Mouse (Mus musculus) hindbrain, embryonic 12.5 days (tissue): ENCODE data around the gene Cdkal1. TPM values are rescaled to one million over a fixed set of nuclear protein-coding genes. Genes with fewer than 3 reads are reported as not detected.
A peak's percentile ranks its signal among the peaks of the same experiment; 100 is the strongest.

Experiments
- ATAC-seq: fragments of 200-750 bp; cut with Nextera tagmentation; 2 replicates; pipeline ENCODE4 v1.8.0; 2017; ENCODE audit warnings: moderate TSS enrichment; ENCODE audit not compliant: low FRiP score
- H3K27ac ChIP-seq: fragments of 300-500 bp; sonication (generic); 2 replicates; pipeline ENCODE4 v1.5.1; 2016; ENCODE audit warnings: mild to moderate bottlenecking
- H3K27me3 ChIP-seq: fragments of 300-500 bp; sonication (generic); 2 replicates; pipeline ENCODE4 v1.6.1; 2016; ENCODE audit warnings: mild to moderate bottlenecking
- H3K36me3 ChIP-seq: fragments of 300-500 bp; sonication (generic); 2 replicates; pipeline ENCODE4 v1.6.1; 2016; ENCODE audit warnings: mild to moderate bottlenecking
- H3K4me1 ChIP-seq: fragments of 300-500 bp; sonication (generic); 2 replicates; pipeline ENCODE4 v1.6.1; 2016
- H3K4me2 ChIP-seq: fragments of 300-500 bp; sonication (generic); replicated peaks from 2 replicates; pipeline ENCODE4 v1.6.1; 2016; ENCODE audit warnings: mild to moderate bottlenecking
- H3K4me3 ChIP-seq: fragments of 300-500 bp; sonication (generic); 2 replicates; pipeline ENCODE4 v1.5.1; 2016; ENCODE audit warnings: mild to moderate bottlenecking
- H3K9ac ChIP-seq: fragments of 300-500 bp; sonication (generic); 2 replicates; pipeline ENCODE4 v1.6.1; 2016; ENCODE audit warnings: mild to moderate bottlenecking, moderate library complexity
- H3K9me3 ChIP-seq: fragments of 300-500 bp; sonication (generic); replicated peaks from 2 replicates; pipeline ENCODE4 v1.6.1; 2016; ENCODE audit warnings: mild to moderate bottlenecking
- WGBS: fragments of 180-500 bp; shearing (Covaris S2); methylation state at CpG from one replicate; pipeline ENCODE4 v1.1.7; 2016; 5-methylcytosine and 5-hydroxymethylcytosine counted together
- polyA plus RNA-seq: library from polyadenylated mRNA; unstranded; fragments of >200 nt; fragmentation: Nextera tagmentation; extraction: Ambion mirVana; gene quantifications from 2 replicates; pipeline ENCODE4 v1.2.1, GENCODE M21; 2016

The Cdkal1 gene
- polyA plus RNA-seq, 1 experiment from 2014 or later = 31.4 TPM

- ATAC-seq = no peak
- H3K9me3 ChIP-seq = no peaks in the 10 kb centered on the region
- no peak overlapping the region for H3K27ac ChIP-seq
- H3K4me3 ChIP-seq = no peak overlapping the region
- WGBS = 79% methylated on average over 5 of the region's 5 CpGs
- H3K27me3 ChIP-seq = no peaks in the 10 kb centered on the region
- no peak overlapping the region for H3K4me2 ChIP-seq
- H3K4me1 ChIP-seq = 0 out of 2 replicates have a peak, but pooled peaks cover 3% of the 10 kb centered on the region
- no peak overlapping the region for H3K9ac ChIP-seq
- no peaks in the 10 kb centered on the region for H3K36me3 ChIP-seq
Observed at GRCm38 (mm10) chr13:29489476-29489875, 366.0 kb downstream of the Cdkal1 start.

GRCm38 (mm10) chr13:29486709-29487108 is 368.8 kb downstream of the Cdkal1 start:
- 46% methylated on average over 3 of the region's 3 CpGs for WGBS
- 0 out of 2 replicates have a peak, but pooled peaks have one; percentile 52 for ATAC-seq
- H3K4me1 ChIP-seq = 0 out of 2 replicates have a peak, but pooled peaks cover 3% of the 10 kb centered on the region
- no peak overlapping the region; the same call in 1 of the 2 replicates for H3K27ac ChIP-seq
- no peaks in the 10 kb centered on the region for H3K36me3 ChIP-seq
- H3K4me2 ChIP-seq = no peak overlapping the region
- H3K27me3 ChIP-seq = no peaks in the 10 kb centered on the region
- no peaks in the 10 kb centered on the region for H3K9me3 ChIP-seq
- H3K9ac ChIP-seq = no peak overlapping the region
- H3K4me3 ChIP-seq = no peak overlapping the region

- Histone ChIP-seq H3K4me1 (0 out of 2 replicates have a peak, but pooled peaks cover 3% of the 10 kb centered on the region), H3K36me3 (no peaks in the 10 kb centered on the region), H3K9ac (no peak overlapping the region), H3K27me3 (no peaks in the 10 kb centered on the region), H3K27ac (no peak overlapping the region), H3K4me3 (no peak overlapping the region), H3K4me2 (no peak overlapping the region), H3K9me3 (no peaks in the 10 kb centered on the region)
- WGBS = 84% methylated on average over 3 of the region's 3 CpGs
- no peak for ATAC-seq
Observed at GRCm38 (mm10) chr13:29483950-29484349, 371.5 kb downstream of the Cdkal1 start.

GRCm38 (mm10) chr13:29482147-29482863 is 373.2 kb downstream of the Cdkal1 start:
- no peak overlapping the region for H3K4me3 ChIP-seq
- 0 out of 2 replicates have a peak, but pooled peaks cover 3% of the 10 kb centered on the region for H3K4me1 ChIP-seq
- ATAC-seq = no peak
- H3K4me2 ChIP-seq = no peak overlapping the region
- WGBS = 88% methylated on average over 9 of the region's 9 CpGs
- H3K9me3 ChIP-seq = no peaks in the 10 kb centered on the region
- no peak overlapping the region for H3K9ac ChIP-seq
- no peak overlapping the region for H3K27ac ChIP-seq
- no peaks in the 10 kb centered on the region for H3K36me3 ChIP-seq
- no peaks in the 10 kb centered on the region for H3K27me3 ChIP-seq

GRCm38 (mm10) chr13:29476421-29476820 is 379.1 kb downstream of the Cdkal1 start:
- H3K4me1 ChIP-seq = no peaks in the 10 kb centered on the region
- no peak overlapping the region for H3K9ac ChIP-seq
- no peak overlapping the region for H3K4me3 ChIP-seq
- WGBS = 78% methylated on average over 4 of the region's 4 CpGs
- ATAC-seq = no peak
- no peak overlapping the region for H3K4me2 ChIP-seq
- no peaks in the 10 kb centered on the region for H3K27me3 ChIP-seq
- no peak overlapping the region for H3K27ac ChIP-seq
- no peaks in the 10 kb centered on the region for H3K9me3 ChIP-seq
- no peaks in the 10 kb centered on the region for H3K36me3 ChIP-seq

- 94% methylated on average over 9 of the region's 9 CpGs for WGBS
Observed at GRCm38 (mm10) chr13:29474301-29474700, 381.2 kb downstream of the Cdkal1 start.

GRCm38 (mm10) chr13:29473779-29474178 is 381.7 kb downstream of the Cdkal1 start:
- Histone ChIP-seq H3K4me1 (no peaks in the 10 kb centered on the region), H3K4me3 (no peak overlapping the region), H3K9me3 (no peaks in the 10 kb centered on the region), H3K36me3 (no peaks in the 10 kb centered on the region), H3K27me3 (no peaks in the 10 kb centered on the region), H3K9ac (no peak overlapping the region), H3K4me2 (no peak overlapping the region), H3K27ac (no peak overlapping the region)
- 96% methylated on average over 1 of the region's 1 CpGs for WGBS
- no peak for ATAC-seq

More at GRCm38 (mm10) chr13:29474301-29474700, 381.2 kb downstream of the Cdkal1 start:
- Histone ChIP-seq H3K36me3 (no peaks in the 10 kb centered on the region), H3K9ac (no peak overlapping the region), H3K4me3 (no peak overlapping the region), H3K4me1 (no peaks in the 10 kb centered on the region), H3K27me3 (no peaks in the 10 kb centered on the region), H3K4me2 (no peak overlapping the region), H3K27ac (no peak overlapping the region), H3K9me3 (no peaks in the 10 kb centered on the region)
- ATAC-seq = no peak

- H3K9ac ChIP-seq = no peak overlapping the region
- 88% methylated on average over 6 of the region's 6 CpGs for WGBS
Observed at GRCm38 (mm10) chr13:29462271-29462670, 393.2 kb downstream of the Cdkal1 start.

GRCm38 (mm10) chr13:29460741-29461140 is 394.7 kb downstream of the Cdkal1 start:
- no peak for ATAC-seq
- WGBS = 78% methylated on average over 5 of the region's 5 CpGs

More at GRCm38 (mm10) chr13:29462271-29462670, 393.2 kb downstream of the Cdkal1 start:
- ATAC-seq = no peak
- Histone ChIP-seq H3K4me3 (no peak overlapping the region), H3K27ac (no peak overlapping the region), H3K27me3 (no peaks in the 10 kb centered on the region), H3K4me2 (no peak overlapping the region), H3K9me3 (no peaks in the 10 kb centered on the region), H3K36me3 (no peaks in the 10 kb centered on the region), H3K4me1 (no peaks in the 10 kb centered on the region)

GRCm38 (mm10) chr13:29458385-29458784 is 397.1 kb downstream of the Cdkal1 start:
- H3K9me3 ChIP-seq = no peaks in the 10 kb centered on the region
- no peak overlapping the region for H3K9ac ChIP-seq
- H3K4me3 ChIP-seq = no peak overlapping the region
- no peaks in the 10 kb centered on the region for H3K36me3 ChIP-seq
- no peaks in the 10 kb centered on the region for H3K27me3 ChIP-seq
- no peak overlapping the region for H3K4me2 ChIP-seq
- H3K27ac ChIP-seq = no peak overlapping the region
- no peak for ATAC-seq
- WGBS = 80% methylated on average over 1 of the region's 1 CpGs
- H3K4me1 ChIP-seq = no peaks in the 10 kb centered on the region

More at GRCm38 (mm10) chr13:29460741-29461140, 394.7 kb downstream of the Cdkal1 start:
- Histone ChIP-seq H3K9ac (no peak overlapping the region), H3K9me3 (no peaks in the 10 kb centered on the region), H3K36me3 (no peaks in the 10 kb centered on the region), H3K4me3 (no peak overlapping the region), H3K27ac (no peak overlapping the region), H3K4me1 (no peaks in the 10 kb centered on the region), H3K4me2 (no peak overlapping the region), H3K27me3 (no peaks in the 10 kb centered on the region)

GRCm38 (mm10) chr13:29437067-29437466 is 418.4 kb downstream of the Cdkal1 start:
- Histone ChIP-seq H3K9ac (no peak overlapping the region), H3K4me1 (peaks cover 6% of the 10 kb centered on the region), H3K4me2 (no peak overlapping the region), H3K27ac (no peak overlapping the region), H3K27me3 (no peaks in the 10 kb centered on the region), H3K4me3 (no peak overlapping the region), H3K36me3 (no peaks in the 10 kb centered on the region), H3K9me3 (no peaks in the 10 kb centered on the region)
- ATAC-seq = no peak
- 71% methylated on average over 2 of the region's 2 CpGs for WGBS

- Histone ChIP-seq H3K4me1 (peaks cover 10% of the 10 kb centered on the region), H3K9me3 (no peaks in the 10 kb centered on the region), H3K36me3 (no peaks in the 10 kb centered on the region), H3K27me3 (no peaks in the 10 kb centered on the region), H3K4me2 (no peak overlapping the region), H3K9ac (no peak overlapping the region), H3K27ac (no peak overlapping the region), H3K4me3 (no peak overlapping the region)
- no peak for ATAC-seq
- 69% methylated on average over 4 of the region's 4 CpGs for WGBS
Observed at GRCm38 (mm10) chr13:29434726-29435125, 420.7 kb downstream of the Cdkal1 start.

GRCm38 (mm10) chr13:29430919-29431318 is 424.6 kb downstream of the Cdkal1 start:
- Histone ChIP-seq H3K36me3 (no peaks in the 10 kb centered on the region), H3K9ac (no peak overlapping the region), H3K27ac (no peak overlapping the region), H3K27me3 (no peaks in the 10 kb centered on the region), H3K9me3 (no peaks in the 10 kb centered on the region), H3K4me2 (no peak overlapping the region), H3K4me1 (peaks cover 7% of the 10 kb centered on the region), H3K4me3 (no peak overlapping the region)
- WGBS = 46% methylated on average over 4 of the region's 4 CpGs
- no peak for ATAC-seq
